Mouse (Mus musculus): ENCODE results near the gene Samd7. TPM values are rescaled to one million over a fixed set of nuclear protein-coding genes. Genes with fewer than 3 reads are reported as not detected.

The Samd7 gene
- polyA plus RNA-seq, 1 experiment = 0.02 TPM

DNA sequence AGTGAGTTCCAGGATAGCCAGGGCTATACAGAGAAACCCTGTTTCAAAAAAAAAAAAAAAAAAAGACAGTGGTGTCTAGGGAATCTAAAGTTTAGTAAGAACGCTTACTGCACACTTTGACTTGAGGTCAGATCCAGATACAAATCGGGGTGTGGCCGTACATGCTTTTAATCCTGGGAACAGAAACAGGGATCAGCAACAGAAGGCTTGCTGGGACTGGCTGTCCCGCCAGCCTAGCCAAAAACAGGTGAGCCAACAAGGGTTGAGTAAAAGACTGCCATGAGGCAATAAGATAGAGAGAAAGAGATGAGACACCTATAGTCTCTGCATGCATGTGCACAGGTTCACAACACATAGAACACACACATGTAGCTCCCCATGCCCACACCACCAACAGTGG lies 8.6 kb downstream of the Samd7 start:
- no peak for DNase-seq (ENCODE audit: low read depth in 1 of 2, low spot score in 2 of 2)
- TF ChIP-seq POLR2A (IDR thresholded peaks at IDR 0.05; ENCODE audit: low read depth, low read length) (no peak), CTCF (IDR thresholded peaks at IDR 0.05; ENCODE audit: extremely low read depth, insufficient read depth, insufficient read length, insufficient replicate concordance) (no peak)
- Histone ChIP-seq H3K27ac (ENCODE audit: insufficient read depth, low read length) (no peak overlapping the region), H3K4me3 (ENCODE audit: extremely low read depth, insufficient read depth, insufficient read length) (no peak overlapping the region), H3K4me1 (ENCODE audit: control insufficient read depth, insufficient read depth, insufficient read length) (no peaks in the 10 kb centered on the region), H3K36me3 (ENCODE audit: control insufficient read depth, insufficient read depth, low read length) (no peaks in the 10 kb centered on the region), H3K27me3 (ENCODE audit: control insufficient read depth, insufficient read depth, low read length) (no peaks in the 10 kb centered on the region)
- 93% methylated on average over 4 of the region's 4 CpGs for WGBS

GRCm38 (mm10) chr3:30764877-30765276 lies 18.8 kb downstream of the Samd7 start:
- 63% methylated on average over 4 of the region's 4 CpGs for WGBS
- Histone ChIP-seq H3K4me3 (ENCODE audit: extremely low read depth, insufficient read depth, insufficient read length) (no peak overlapping the region), H3K27ac (ENCODE audit: insufficient read depth, low read length) (no peak overlapping the region)

GRCm38 (mm10) chr3:30765311-30766027 lies 19.4 kb downstream of the Samd7 start:
- H3K27me3 ChIP-seq (ENCODE audit: control insufficient read depth, insufficient read depth, low read length) = no peaks in the 10 kb centered on the region
- TF ChIP-seq CTCF (IDR thresholded peaks at IDR 0.05; ENCODE audit: extremely low read depth, insufficient read depth, insufficient read length, insufficient replicate concordance) (no peak), POLR2A (IDR thresholded peaks at IDR 0.05; ENCODE audit: low read depth, low read length) (no peak)
- no peaks in the 10 kb centered on the region for H3K36me3 ChIP-seq (ENCODE audit: control insufficient read depth, insufficient read depth, low read length)
- 31% methylated on average over 10 of the region's 10 CpGs for WGBS
- H3K4me3 ChIP-seq (ENCODE audit: extremely low read depth, insufficient read depth, insufficient read length) = no peak overlapping the region
- peak in 1 of 2 experiments; percentile 36 for DNase-seq (ENCODE audit: low read depth in 1 of 2, low spot score in 2 of 2)
- no peaks in the 10 kb centered on the region for H3K4me1 ChIP-seq (ENCODE audit: control insufficient read depth, insufficient read depth, insufficient read length)
- H3K27ac ChIP-seq (ENCODE audit: insufficient read depth, low read length) = no peak overlapping the region

More at GRCm38 (mm10) chr3:30764877-30765276, 18.8 kb downstream of the Samd7 start:
- H3K27me3 ChIP-seq (ENCODE audit: control insufficient read depth, insufficient read depth, low read length) = no peaks in the 10 kb centered on the region
- no peak for TF ChIP-seq CTCF (IDR thresholded peaks at IDR 0.05; ENCODE audit: extremely low read depth, insufficient read depth, insufficient read length, insufficient replicate concordance)
- TF ChIP-seq POLR2A (IDR thresholded peaks at IDR 0.05; ENCODE audit: low read depth, low read length) = no peak
- no peaks in the 10 kb centered on the region for H3K36me3 ChIP-seq (ENCODE audit: control insufficient read depth, insufficient read depth, low read length)
- no peak for DNase-seq (ENCODE audit: low read depth in 1 of 2, low spot score in 2 of 2)
- no peaks in the 10 kb centered on the region for H3K4me1 ChIP-seq (ENCODE audit: control insufficient read depth, insufficient read depth, insufficient read length)

GRCm38 (mm10) chr3:30766177-30766576 lies 20.1 kb downstream of the Samd7 start:
- Histone ChIP-seq H3K27me3 (ENCODE audit: control insufficient read depth, insufficient read depth, low read length) (no peaks in the 10 kb centered on the region), H3K4me1 (ENCODE audit: control insufficient read depth, insufficient read depth, insufficient read length) (no peaks in the 10 kb centered on the region), H3K27ac (ENCODE audit: insufficient read depth, low read length) (no peak overlapping the region; the same call in 1 of the 2 replicates), H3K4me3 (ENCODE audit: extremely low read depth, insufficient read depth, insufficient read length) (no peak overlapping the region), H3K36me3 (ENCODE audit: control insufficient read depth, insufficient read depth, low read length) (no peaks in the 10 kb centered on the region)
- TF ChIP-seq CTCF (IDR thresholded peaks at IDR 0.05; ENCODE audit: extremely low read depth, insufficient read depth, insufficient read length, insufficient replicate concordance) (no peak), POLR2A (IDR thresholded peaks at IDR 0.05; ENCODE audit: low read depth, low read length) (no peak)
- no peak for DNase-seq (ENCODE audit: low read depth in 1 of 2, low spot score in 2 of 2)
- 28% methylated on average over 7 of the region's 7 CpGs for WGBS

- WGBS = 91% methylated on average over 6 of the region's 6 CpGs
- no peak overlapping the region for H3K27ac ChIP-seq (ENCODE audit: insufficient read depth, low read length)
Measured at GRCm38 (mm10) chr3:30767271-30767670, 21.2 kb downstream of the Samd7 start.

DNA sequence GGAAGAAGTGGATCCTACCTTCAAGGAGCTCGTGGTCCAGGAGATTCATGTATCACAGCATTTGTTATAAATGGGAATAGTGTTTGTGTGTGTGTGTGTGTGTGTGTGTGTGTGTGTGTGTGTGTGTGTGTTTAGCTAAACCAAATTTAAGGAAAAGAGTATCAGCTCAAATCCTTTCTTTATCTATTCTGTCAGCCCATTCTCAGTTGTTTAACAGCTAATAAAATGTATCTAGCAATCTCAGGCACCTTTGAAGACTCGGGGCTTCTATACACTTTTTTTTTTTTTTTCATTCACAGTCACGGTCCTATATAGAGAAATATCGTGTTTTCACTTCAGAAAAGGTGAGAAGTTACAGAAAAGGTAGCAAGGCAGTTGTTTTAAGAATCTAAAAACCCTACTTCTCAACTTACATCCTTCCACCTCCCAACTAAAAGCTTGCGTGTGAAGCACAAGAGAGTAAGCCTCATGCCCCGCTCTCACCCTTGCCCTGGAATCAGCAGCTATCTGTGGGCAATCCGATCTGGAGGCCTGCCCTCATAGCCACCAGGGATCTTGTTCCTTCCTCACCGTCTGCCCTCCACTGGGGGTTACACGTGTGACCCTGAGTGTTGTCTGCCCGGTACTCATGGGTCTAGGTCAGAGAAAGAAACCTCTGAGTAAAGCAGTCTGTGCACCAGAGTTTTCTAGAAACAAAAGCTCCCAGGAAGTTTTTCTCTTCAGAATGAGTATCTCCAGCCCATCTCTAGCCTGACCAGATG lies 23.8 kb downstream of the Samd7 start:
- no peak overlapping the region for H3K27ac ChIP-seq (ENCODE audit: insufficient read depth, low read length)
- TF ChIP-seq CTCF (IDR thresholded peaks at IDR 0.05; ENCODE audit: extremely low read depth, insufficient read depth, insufficient read length, insufficient replicate concordance) (no peak), POLR2A (IDR thresholded peaks at IDR 0.05; ENCODE audit: low read depth, low read length) (no peak)
- no peaks in the 10 kb centered on the region for H3K36me3 ChIP-seq (ENCODE audit: control insufficient read depth, insufficient read depth, low read length)

More at GRCm38 (mm10) chr3:30767271-30767670, 21.2 kb downstream of the Samd7 start:
- H3K27me3 ChIP-seq (ENCODE audit: control insufficient read depth, insufficient read depth, low read length) = no peaks in the 10 kb centered on the region
- no peak for TF ChIP-seq CTCF (IDR thresholded peaks at IDR 0.05; ENCODE audit: extremely low read depth, insufficient read depth, insufficient read length, insufficient replicate concordance)
- no peak for TF ChIP-seq POLR2A (IDR thresholded peaks at IDR 0.05; ENCODE audit: low read depth, low read length)
- H3K4me3 ChIP-seq (ENCODE audit: extremely low read depth, insufficient read depth, insufficient read length) = no peak overlapping the region
- DNase-seq (ENCODE audit: low read depth in 1 of 2, low spot score in 2 of 2) = no peak
- no peaks in the 10 kb centered on the region for H3K4me1 ChIP-seq (ENCODE audit: control insufficient read depth, insufficient read depth, insufficient read length)
- no peaks in the 10 kb centered on the region for H3K36me3 ChIP-seq (ENCODE audit: control insufficient read depth, insufficient read depth, low read length)

More for the DNA sequence above, 23.8 kb downstream of the Samd7 start:
- WGBS = 83% methylated on average over 10 of the region's 10 CpGs
- Histone ChIP-seq H3K4me1 (ENCODE audit: control insufficient read depth, insufficient read depth, insufficient read length) (no peaks in the 10 kb centered on the region), H3K4me3 (ENCODE audit: extremely low read depth, insufficient read depth, insufficient read length) (no peak overlapping the region), H3K27me3 (ENCODE audit: control insufficient read depth, insufficient read depth, low read length) (no peaks in the 10 kb centered on the region)
- DNase-seq (ENCODE audit: low read depth in 1 of 2, low spot score in 2 of 2) = no peak
